In the genomic region with DNA sequence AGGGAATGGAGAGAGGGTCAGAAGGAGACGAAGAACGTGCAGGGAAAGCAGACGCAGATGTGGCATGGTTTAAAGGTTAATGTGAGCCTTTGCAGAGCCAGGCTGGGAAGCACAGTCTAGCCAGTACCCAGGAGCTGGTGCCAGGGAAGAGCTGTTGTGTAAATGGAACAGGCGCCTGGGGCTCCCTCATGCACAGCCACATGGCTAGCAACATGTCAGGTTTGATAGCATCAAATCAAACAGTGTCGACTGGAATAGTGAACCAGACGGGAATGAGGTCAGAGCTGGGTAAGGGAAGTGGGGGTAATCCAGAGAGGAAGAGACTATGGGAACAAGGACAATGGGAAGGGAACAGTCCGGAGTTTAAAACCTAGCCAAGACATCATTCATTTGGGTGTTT, we compare ENCODE assay signal across 13 mouse cellular contexts.
DNase-seq lines count a peak whose midpoint lies in the region; ATAC-seq and TF ChIP-seq lines count a peak whose summit lies in the region.
"Had no signal": no experiment of that assay in that cellular context is flagged by ENCODE, and none has a peak within 500 bp of the region (broad histone marks: within the 10 kb centered on the region; RNA-seq: fewer than 3 reads in every experiment).

No protein-coding gene starts in this region.

- WGBS in heart, embryonic 11.5 days (ENCODE audit: insufficient replicate concordance): 54% methylated on average over 7 of the region's 7 CpGs
- 49% methylated on average over 7 of the region's 7 CpGs for WGBS in liver, adult 2 months
- WGBS in liver, embryonic 11.5 days: 62% methylated on average over 7 of the region's 7 CpGs
- WGBS in forebrain, embryonic 11.5 days: 86% methylated on average over 7 of the region's 7 CpGs

- no peak overlapping the region for H3K4me2 ChIP-seq in heart, embryonic 11.5 days
- H3K4me2 ChIP-seq in liver, embryonic 11.5 days: no peak overlapping the region
- no peak overlapping the region for H3K4me2 ChIP-seq in forebrain, embryonic 11.5 days (ENCODE audit: low read depth, low read length, severe bottlenecking)
- H3K4me2 ChIP-seq: heart, embryonic 15.5 days; liver, embryonic 15.5 days; midbrain, embryonic 11.5 days; neural tube, embryonic 12.5 days had no signal

- ATAC-seq in heart, embryonic 11.5 days (replicated peaks; ENCODE audit: insufficient number of reproducible peaks, low FRiP score, low TSS enrichment): no peak
- ATAC-seq in liver, embryonic 11.5 days (replicated peaks; ENCODE audit: low FRiP score): no peak
- ATAC-seq in forebrain, embryonic 11.5 days (replicated peaks; ENCODE audit: low FRiP score): no peak
- ATAC-seq: intestine, embryonic 16.5 days had no signal

- H3K4me1 ChIP-seq in heart, embryonic 11.5 days (ENCODE audit: control insufficient read depth, insufficient read depth, low read length): no peaks in the 10 kb centered on the region
- H3K4me1 ChIP-seq in liver, adult 2 months (ENCODE audit: control insufficient read depth, insufficient read depth, low read length): 0 out of 2 replicates have a peak, but pooled peaks cover 1% of the 10 kb centered on the region
- no peaks in the 10 kb centered on the region for H3K4me1 ChIP-seq in liver, embryonic 11.5 days (replicated peaks; ENCODE audit: control insufficient read depth, insufficient read depth, low read length)
- no peaks in the 10 kb centered on the region for H3K4me1 ChIP-seq in forebrain, embryonic 11.5 days (replicated peaks; ENCODE audit: control insufficient read depth, insufficient read depth, low read length)
- H3K4me1 ChIP-seq: liver, embryonic 15.5 days; neural tube, embryonic 12.5 days had no signal

- H3K79me2 ChIP-seq in liver, adult 2 months (ENCODE audit: control insufficient read depth, insufficient read depth, low read length): no peaks in the 10 kb centered on the region

- intact Hi-C loops in heart, postnatal 10 days (cut with DNase I): no loop called here

- TF ChIP-seq CTCF in liver, adult 2 months (IDR thresholded peaks at IDR 0.05; ENCODE audit: low read depth, low read length): no peak

- H3K9me3 ChIP-seq in heart, embryonic 11.5 days (replicated peaks; ENCODE audit: control insufficient read depth, low read length): no peaks in the 10 kb centered on the region
- no peaks in the 10 kb centered on the region for H3K9me3 ChIP-seq in liver, embryonic 11.5 days (ENCODE audit: control insufficient read depth, low read length)
- no peaks in the 10 kb centered on the region for H3K9me3 ChIP-seq in forebrain, embryonic 11.5 days (ENCODE audit: control insufficient read depth, low read length)
- H3K9me3 ChIP-seq: heart, embryonic 15.5 days; liver, embryonic 15.5 days; neural tube, embryonic 12.5 days had no signal

- H3K27me3 ChIP-seq in heart, embryonic 11.5 days (ENCODE audit: control insufficient read depth, insufficient read depth, low read length): no peaks in the 10 kb centered on the region
- no peaks in the 10 kb centered on the region for H3K27me3 ChIP-seq in liver, adult 2 months (ENCODE audit: control insufficient read depth, insufficient read depth, low read length)
- H3K27me3 ChIP-seq in liver, embryonic 11.5 days (replicated peaks; ENCODE audit: control insufficient read depth, insufficient read depth, low read length): no peaks in the 10 kb centered on the region
- H3K27me3 ChIP-seq in forebrain, embryonic 11.5 days (ENCODE audit: control insufficient read depth, insufficient read depth, low read length): no peaks in the 10 kb centered on the region
- H3K27me3 ChIP-seq: heart, embryonic 15.5 days; liver, embryonic 15.5 days; neural tube, embryonic 12.5 days had no signal

- H3K27ac ChIP-seq in heart, embryonic 11.5 days (ENCODE audit: low read depth, low read length): no peak overlapping the region
- no peak overlapping the region for H3K27ac ChIP-seq in liver, adult 2 months (replicated peaks; ENCODE audit: insufficient read depth, low read depth, low read length)
- H3K27ac ChIP-seq in liver, embryonic 11.5 days (ENCODE audit: low read depth, low read length): no peak overlapping the region
- H3K27ac ChIP-seq in forebrain, embryonic 11.5 days (ENCODE audit: low read depth, low read length): no peak overlapping the region
- H3K27ac ChIP-seq: heart, embryonic 15.5 days; liver, embryonic 15.5 days; neural tube, embryonic 12.5 days had no signal

- H3K9ac ChIP-seq in heart, embryonic 11.5 days (ENCODE audit: low read depth, low read length): no peak overlapping the region
- no peak overlapping the region for H3K9ac ChIP-seq in liver, adult 2 months (ENCODE audit: low read depth, low read length)
- H3K9ac ChIP-seq in liver, embryonic 11.5 days (ENCODE audit: low read depth, low read length): no peak overlapping the region
- no peak overlapping the region for H3K9ac ChIP-seq in forebrain, embryonic 11.5 days (ENCODE audit: low read length)
- H3K9ac ChIP-seq: heart, embryonic 15.5 days; liver, embryonic 15.5 days; neural tube, embryonic 12.5 days had no signal

- no peak for TF ChIP-seq POLR2A in liver, adult 2 months (IDR thresholded peaks at IDR 0.05; ENCODE audit: extremely low read depth, insufficient read depth, low read length)

- no peaks in the 10 kb centered on the region for H3K36me3 ChIP-seq in heart, embryonic 11.5 days (ENCODE audit: control insufficient read depth, insufficient read depth, low read length)
- H3K36me3 ChIP-seq in liver, adult 2 months (ENCODE audit: control insufficient read depth, insufficient read depth, low read length): no peaks in the 10 kb centered on the region
- H3K36me3 ChIP-seq in liver, embryonic 11.5 days (ENCODE audit: control insufficient read depth, insufficient read depth, low read length): no peaks in the 10 kb centered on the region
- no peaks in the 10 kb centered on the region for H3K36me3 ChIP-seq in forebrain, embryonic 11.5 days (ENCODE audit: control insufficient read depth, insufficient read depth, low read length)
- H3K36me3 ChIP-seq: heart, embryonic 15.5 days; liver, embryonic 15.5 days; neural tube, embryonic 12.5 days had no signal

- DNase-seq in heart, postnatal 10 days: peak; percentile 7 to 9
- peak; percentile 84 for DNase-seq in liver, adult 2 months (ENCODE audit: extremely low read depth, low read depth, low spot score)
- no peak for DNase-seq in liver, embryonic 11.5 days (ENCODE audit: low spot score)
- peak; percentile 60 to 62 for DNase-seq in cerebellum, postnatal 14 days
- peak; percentile 86 for DNase-seq in retina, postnatal 1 day
- DNase-seq in forebrain, embryonic 11.5 days (ENCODE audit: low spot score): no peak
- DNase-seq: right cerebral cortex, postnatal 14 days had no signal

- no peak overlapping the region for H3K4me3 ChIP-seq in heart, embryonic 11.5 days (ENCODE audit: low read depth, low read length)
- no peak overlapping the region for H3K4me3 ChIP-seq in liver, adult 2 months (ENCODE audit: insufficient read depth, low read depth, low read length)
- H3K4me3 ChIP-seq in liver, embryonic 11.5 days (ENCODE audit: low read depth, low read length): no peak overlapping the region
- H3K4me3 ChIP-seq in forebrain, embryonic 11.5 days (ENCODE audit: low read depth, low read length): no peak overlapping the region
- H3K4me3 ChIP-seq: heart, embryonic 15.5 days; liver, embryonic 15.5 days; neural tube, embryonic 12.5 days had no signal

Comparison
In these comparisons a context has a peak if more than half of its experiments do, and no peak if none do; other contexts are left out.
1. DNase-seq: peak in heart, postnatal 10 days (2 of 2), liver, adult 2 months (single experiment), cerebellum, postnatal 14 days (2 of 2) and retina, postnatal 1 day (single experiment); none in liver, embryonic 11.5 days (single experiment) and forebrain, embryonic 11.5 days (single experiment).